Mouse (Mus musculus) embryonic facial prominence, embryonic 14.5 days (tissue): ENCODE measurements around the gene Prpf6. TPM values are rescaled to one million over a fixed set of nuclear protein-coding genes. Genes with fewer than 3 reads are reported as not detected.

Experiments
- ATAC-seq: fragments of 200-750 bp; cut with Nextera tagmentation; 2 replicates; pipeline ENCODE4 v1.8.0; 2017; ENCODE audit warnings: low read depth, moderate number of reproducible peaks, moderate TSS enrichment
- DNase-seq: peaks from one replicate; pipeline ENCODE4 v3.0.0-alpha.2; 2015; ENCODE audit warnings: low spot score
- H3K27ac ChIP-seq: fragments of 300-500 bp; sonication (generic); replicated peaks from 2 replicates; pipeline ENCODE4 v1.5.1; 2014; ENCODE audit warnings: low read depth, mild to moderate bottlenecking, low read length, moderate library complexity
- H3K27me3 ChIP-seq: fragments of 300-500 bp; sonication (generic); replicated peaks from 2 replicates; pipeline ENCODE4 v1.6.1; 2014; ENCODE audit warnings: low read length; ENCODE audit not compliant: control insufficient read depth, insufficient read depth
- H3K36me3 ChIP-seq: fragments of 300-500 bp; sonication (generic); 2 replicates; pipeline ENCODE4 v1.6.1; 2014; ENCODE audit warnings: low read length, mixed read lengths; ENCODE audit not compliant: control insufficient read depth, insufficient read depth
- H3K4me1 ChIP-seq: fragments of 300-500 bp; sonication (generic); 2 replicates; pipeline ENCODE4 v1.6.1; 2014; ENCODE audit warnings: antibody characterized with exemption, low read length; ENCODE audit not compliant: control insufficient read depth, insufficient read depth
- H3K4me2 ChIP-seq: fragments of 300-500 bp; sonication (generic); 2 replicates; pipeline ENCODE4 v1.6.1; 2014; ENCODE audit warnings: low read depth, mild to moderate bottlenecking, low read length, moderate library complexity, mixed read lengths
- H3K4me3 ChIP-seq: fragments of 300-500 bp; sonication (generic); 2 replicates; pipeline ENCODE4 v1.5.1; 2014; ENCODE audit warnings: low read depth, mild to moderate bottlenecking, low read length
- H3K9ac ChIP-seq: fragments of 300-500 bp; sonication (generic); 2 replicates; pipeline ENCODE4 v1.6.1; 2014; ENCODE audit warnings: low read depth, mild to moderate bottlenecking, low read length, moderate library complexity, mixed read lengths
- H3K9me3 ChIP-seq: fragments of 300-500 bp; sonication (generic); 2 replicates; pipeline ENCODE4 v1.6.1; 2016; ENCODE audit warnings: low read length; ENCODE audit not compliant: control insufficient read depth
- WGBS: fragments of 180-500 bp; shearing (Covaris S2); extraction: QIAGEN DNeasy Blood & Tissue Kit; methylation state at CpG from one replicate; pipeline ENCODE4 v1.1.7; 2014; 5-methylcytosine and 5-hydroxymethylcytosine counted together
- polyA plus RNA-seq: library from polyadenylated mRNA; unstranded; fragments of >200 nt; fragmentation: Nextera tagmentation; extraction: Ambion mirVana; gene quantifications from 2 replicates; pipeline ENCODE4 v1.2.1, GENCODE M21; 2014

Gene Prpf6
- polyA plus RNA-seq, 1 experiment from 2014 or later: 57.4 TPM

GRCm38 (mm10) chr2:181598454-181599351, 7.0 kb downstream of the Prpf6 start, which contains the start of gene Samd10:
Gene Samd10, minus strand, starts transcription at chr2:181599212.
- Histone ChIP-seq H3K27me3 (peaks cover 26% of the 10 kb centered on the region), H3K9ac (peak within 1 kb of the TSS; percentile 74), H3K36me3 (no peaks in the 10 kb centered on the region), H3K27ac (peak within 1 kb of the TSS; percentile 70), H3K9me3 (no peaks in the 10 kb centered on the region), H3K4me2 (peak within 1 kb of the TSS; percentile 88), H3K4me1 (peaks cover 9% of the 10 kb centered on the region), H3K4me3 (peak within 1 kb of the TSS; percentile 56)
- 4% methylated on average over 62 of the region's 71 CpGs for WGBS
- peak; percentile 41 for ATAC-seq
- DNase-seq: peak; percentile 72

- DNase-seq (no peak), ATAC-seq (no peak)
- Histone ChIP-seq H3K9me3 (no peaks in the 10 kb centered on the region), H3K27ac (peak overlapping the region; percentile 80; the same call in 1 of the 2 replicates), H3K9ac (peak overlapping the region; percentile 90), H3K4me1 (peaks cover 9% of the 10 kb centered on the region), H3K4me3 (peak overlapping the region; percentile 76), H3K4me2 (peak overlapping the region; percentile 75), H3K27me3 (peaks cover 26% of the 10 kb centered on the region), H3K36me3 (no peaks in the 10 kb centered on the region)
- WGBS: 62% methylated on average over 6 of the region's 6 CpGs
These were observed 8.6 kb downstream of the Prpf6 start for GRCm38 (mm10) chr2:181600226-181600758.

DNA sequence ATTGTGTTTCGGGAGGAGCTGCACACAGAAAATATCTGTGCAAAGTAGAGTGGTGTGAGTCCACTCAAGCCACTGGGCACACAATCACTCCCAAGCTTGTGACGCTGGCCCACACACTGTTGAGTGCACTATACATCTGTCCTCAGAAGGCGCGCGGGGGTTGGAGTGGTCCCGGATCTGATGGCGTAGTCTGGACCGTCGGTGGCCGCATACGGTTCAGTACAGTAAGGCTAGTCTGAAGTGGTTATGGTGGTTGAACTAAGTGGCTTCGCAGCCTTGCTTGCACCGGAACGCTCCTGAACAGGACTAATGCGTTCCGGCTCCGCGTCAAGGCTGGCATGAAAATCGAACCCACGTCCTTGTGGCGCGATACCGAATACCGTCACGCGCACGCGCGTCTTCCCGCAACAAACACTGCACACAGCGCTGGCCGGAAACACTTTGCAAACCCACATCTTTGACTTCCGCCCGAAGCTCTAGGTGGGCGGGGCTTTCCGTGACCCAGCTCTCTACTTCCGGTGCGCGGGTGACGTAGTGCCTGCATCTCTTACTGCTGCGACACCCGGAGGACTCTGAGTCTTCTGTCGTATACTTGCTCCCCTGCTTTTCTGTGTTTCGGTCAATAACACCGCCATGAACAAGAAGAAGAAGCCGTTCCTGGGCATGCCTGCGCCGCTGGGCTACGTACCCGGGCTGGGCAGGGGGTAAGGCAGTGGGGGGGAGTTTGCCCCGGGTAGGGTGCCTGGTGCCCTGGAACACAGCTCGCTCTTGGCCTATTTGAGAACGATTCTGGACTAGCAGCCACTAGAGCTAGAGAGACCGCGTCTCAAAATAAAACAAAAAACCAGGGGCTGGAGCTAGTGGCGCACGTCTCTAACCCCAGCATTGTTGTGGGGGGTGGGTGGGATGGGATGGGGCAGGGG, 9.4 kb downstream of the Prpf6 start:
- H3K9me3 ChIP-seq: no peaks in the 10 kb centered on the region
- H3K9ac ChIP-seq: peak overlapping the region; percentile 90
- peaks cover 26% of the 10 kb centered on the region for H3K27me3 ChIP-seq
- peak overlapping the region; percentile 75 for H3K4me2 ChIP-seq
- under 1% methylated on average over 56 of the region's 57 CpGs for WGBS
- peak overlapping the region; percentile 80 for H3K27ac ChIP-seq
- H3K4me1 ChIP-seq: peaks cover 9% of the 10 kb centered on the region
- ATAC-seq (peak; percentile 94), DNase-seq (peak; percentile 98)
- H3K36me3 ChIP-seq: no peaks in the 10 kb centered on the region
- peak overlapping the region; percentile 76 for H3K4me3 ChIP-seq

- peak overlapping the region; percentile 76 for H3K4me3 ChIP-seq
- WGBS: 25% methylated on average over 10 of the region's 10 CpGs
- H3K9me3 ChIP-seq: no peaks in the 10 kb centered on the region
These were observed 10.1 kb downstream of the Prpf6 start for GRCm38 (mm10) chr2:181601751-181602145.

DNA sequence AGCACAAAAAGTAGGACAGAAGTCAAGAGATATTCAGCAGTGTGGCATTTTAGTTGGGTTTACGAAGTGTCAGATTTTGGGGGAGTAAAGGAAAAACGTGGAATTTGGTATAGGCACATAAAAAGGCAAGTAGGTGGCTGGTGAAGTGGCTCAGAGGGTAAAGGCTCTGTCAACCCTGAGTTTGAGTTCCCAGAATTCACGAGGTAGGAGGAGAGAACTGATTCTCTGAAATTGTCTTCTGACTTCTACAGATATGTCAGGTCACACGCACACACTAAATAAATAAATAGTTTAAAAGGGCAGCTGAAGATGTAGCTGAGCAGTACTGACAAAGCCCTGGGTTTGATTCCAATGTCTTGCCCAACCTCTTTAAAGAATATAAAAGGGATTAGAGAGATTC, 10.7 kb downstream of the Prpf6 start:
- H3K4me1 ChIP-seq: peaks cover 9% of the 10 kb centered on the region
- H3K9ac ChIP-seq: no peak overlapping the region
- H3K36me3 ChIP-seq: no peaks in the 10 kb centered on the region
- H3K4me2 ChIP-seq: peak overlapping the region; percentile 75
- H3K9me3 ChIP-seq: no peaks in the 10 kb centered on the region
- WGBS: 83% methylated on average over 4 of the region's 4 CpGs
- H3K27me3 ChIP-seq: peaks cover 21% of the 10 kb centered on the region
- H3K4me3 ChIP-seq: peak overlapping the region; percentile 76
- DNase-seq (no peak), ATAC-seq (no peak)
- H3K27ac ChIP-seq: no peak overlapping the region

More at GRCm38 (mm10) chr2:181601751-181602145, 10.1 kb downstream of the Prpf6 start:
- Histone ChIP-seq H3K4me1 (peaks cover 9% of the 10 kb centered on the region), H3K9ac (peak overlapping the region; percentile 90), H3K36me3 (no peaks in the 10 kb centered on the region), H3K27ac (peak overlapping the region; percentile 80), H3K27me3 (peaks cover 26% of the 10 kb centered on the region), H3K4me2 (peak overlapping the region; percentile 75)
- ATAC-seq (no peak), DNase-seq (no peak)

DNA sequence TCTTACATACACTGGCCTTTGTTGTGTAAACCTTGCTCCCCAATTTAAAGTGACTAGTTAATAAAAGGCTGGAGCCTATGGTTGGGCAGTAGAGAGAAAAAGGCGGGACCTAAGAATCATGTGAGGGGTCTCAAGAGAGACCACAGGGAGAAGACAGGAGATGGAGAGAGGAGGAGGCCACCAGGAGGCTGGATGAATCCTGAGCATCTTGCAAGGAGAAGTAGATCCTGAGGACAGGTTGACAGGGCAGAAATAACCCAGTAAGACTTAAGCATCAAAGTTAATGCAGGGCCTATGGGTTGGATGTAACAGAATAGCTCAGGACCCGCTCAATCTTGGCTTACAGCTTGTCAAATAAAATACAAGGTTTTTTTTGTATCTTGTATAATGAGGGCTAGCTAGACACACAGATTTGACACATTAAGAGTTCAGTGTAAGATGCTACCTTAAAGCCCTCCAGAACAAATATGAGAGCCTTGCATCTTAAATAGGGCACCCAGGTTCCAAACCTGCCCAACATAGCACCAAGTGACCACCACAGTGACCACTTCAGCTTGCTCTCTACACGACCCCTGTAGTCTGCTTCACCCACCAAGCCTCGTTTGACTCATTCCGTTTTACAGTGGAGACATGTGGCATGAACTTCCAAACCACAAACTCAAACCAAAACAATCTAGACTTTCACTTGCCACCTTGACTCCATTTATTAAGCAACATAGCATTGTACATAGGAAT, 27.3 kb downstream of the Prpf6 start:
- no peak overlapping the region for H3K9ac ChIP-seq
- ATAC-seq: no peak
- no peak overlapping the region for H3K4me2 ChIP-seq
- no peak for DNase-seq
- H3K27ac ChIP-seq: no peak overlapping the region
- WGBS: 88% methylated on average over 5 of the region's 5 CpGs
- no peaks in the 10 kb centered on the region for H3K27me3 ChIP-seq
- H3K9me3 ChIP-seq: no peaks in the 10 kb centered on the region
- H3K36me3 ChIP-seq: peaks cover 63% of the 10 kb centered on the region
- no peaks in the 10 kb centered on the region for H3K4me1 ChIP-seq
- H3K4me3 ChIP-seq: no peak overlapping the region

- no peak overlapping the region for H3K4me3 ChIP-seq
- H3K9me3 ChIP-seq: no peaks in the 10 kb centered on the region
- no peak for ATAC-seq
- no peak overlapping the region for H3K4me2 ChIP-seq
- no peak overlapping the region for H3K27ac ChIP-seq
- peaks cover 68% of the 10 kb centered on the region for H3K36me3 ChIP-seq
- DNase-seq: peak; percentile 12
- no peaks in the 10 kb centered on the region for H3K27me3 ChIP-seq
- H3K4me1 ChIP-seq: no peaks in the 10 kb centered on the region
- H3K9ac ChIP-seq: no peak overlapping the region
These were observed 31.7 kb downstream of the Prpf6 start for GRCm38 (mm10) chr2:181623401-181623800.

GRCm38 (mm10) chr2:181628471-181628870, 36.8 kb downstream of the Prpf6 start:
- no peaks in the 10 kb centered on the region for H3K27me3 ChIP-seq
- peaks cover 59% of the 10 kb centered on the region for H3K36me3 ChIP-seq
- no peaks in the 10 kb centered on the region for H3K9me3 ChIP-seq
- ATAC-seq (no peak), DNase-seq (no peak)
- H3K27ac ChIP-seq: no peak overlapping the region
- no peak overlapping the region for H3K9ac ChIP-seq
- H3K4me2 ChIP-seq: no peak overlapping the region
- no peaks in the 10 kb centered on the region for H3K4me1 ChIP-seq
- no peak overlapping the region for H3K4me3 ChIP-seq
